ENCODE assay signal across 8 mouse cellular contexts in the genomic region with DNA sequence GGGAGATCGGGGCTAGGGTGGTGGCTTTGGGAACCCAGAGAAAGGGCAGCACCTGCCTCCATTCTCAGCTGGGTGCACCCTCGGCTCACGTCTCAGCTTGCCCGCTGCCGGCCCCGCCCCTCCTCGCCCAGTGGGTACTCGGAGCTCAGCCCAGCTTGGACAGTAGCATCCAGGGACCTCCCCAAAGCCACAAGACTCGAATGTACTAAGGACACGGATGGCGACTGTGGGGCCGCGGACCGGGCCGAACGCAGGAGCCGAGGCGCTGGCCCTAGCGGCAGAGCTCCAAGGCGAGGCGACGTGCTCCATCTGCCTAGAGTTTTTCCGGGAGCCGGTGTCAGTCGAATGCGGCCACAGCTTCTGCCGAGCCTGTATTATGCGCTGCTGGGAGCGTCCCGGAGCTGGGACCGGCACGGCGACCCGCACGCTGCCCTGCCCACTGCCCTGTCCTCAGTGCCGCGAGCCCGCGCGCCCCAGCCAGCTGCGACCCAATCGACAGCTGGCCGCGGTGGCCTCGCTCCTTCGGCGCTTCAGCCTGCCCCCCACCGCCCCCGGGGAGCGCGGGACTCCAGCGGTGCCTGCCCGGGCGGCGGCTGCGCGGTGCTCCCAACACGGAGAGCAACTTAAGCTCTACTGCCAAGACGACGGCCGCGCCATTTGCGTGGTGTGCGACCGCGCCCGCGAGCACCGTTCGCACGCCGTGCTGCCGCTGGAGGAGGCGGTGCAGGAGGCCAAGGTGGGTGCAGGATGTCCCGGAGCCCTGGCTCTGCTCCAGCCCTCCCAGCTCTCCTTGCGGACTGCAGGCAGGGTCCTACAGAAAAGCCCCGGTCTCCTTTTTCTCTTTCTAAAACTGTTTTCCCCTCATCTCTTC. TPM values are rescaled to one million over a fixed set of nuclear protein-coding genes. Genes with fewer than 3 reads are reported as not detected.
DNase-seq lines count a peak whose midpoint lies in the region; ATAC-seq and TF ChIP-seq lines count a peak whose summit lies in the region.

No protein-coding gene starts in this region.

- H3K4me2 ChIP-seq in midbrain, embryonic 15.5 days, result peak overlapping the region; percentile 79

- WGBS in midbrain, embryonic 15.5 days, result under 1% methylated on average over 77 of the region's 77 CpGs

- H3K36me3 ChIP-seq in midbrain, embryonic 15.5 days (replicated peaks), result no peaks in the 10 kb centered on the region

- peak overlapping the region; percentile 85 for H3K4me3 ChIP-seq in layer of hippocampus, adult 2 months
- peak overlapping the region; percentile 86 for H3K4me3 ChIP-seq in midbrain, embryonic 15.5 days

- DNase-seq in layer of hippocampus, adult 2 months (ENCODE audit: low spot score in 2 of 2), result no peak
- DNase-seq in layer of hippocampus, adult 9-10 months (ENCODE audit: low spot score), result no peak
- peak; percentile 59 for DNase-seq in embryo, embryonic 10.5 days (ENCODE audit: low spot score)
- DNase-seq in gastrocnemius, postnatal 4 days (ENCODE audit: low spot score in 2 of 2), result peak; percentile 49 to 65
- peak; percentile 52 for DNase-seq in liver
- peak; percentile 63 to 75 for DNase-seq in spleen, postnatal 10 days (ENCODE audit: low spot score in 2 of 2)

- no peaks in the 10 kb centered on the region for H3K9me3 ChIP-seq in midbrain, embryonic 15.5 days

- H3K9ac ChIP-seq in midbrain, embryonic 15.5 days, result peak overlapping the region; percentile 80

- peaks cover 7% of the 10 kb centered on the region; the same call in 1 of the 2 replicates for H3K27me3 ChIP-seq in midbrain, embryonic 15.5 days (replicated peaks)

- H3K4me1 ChIP-seq in midbrain, embryonic 15.5 days, result peaks cover 18% of the 10 kb centered on the region

- TF ChIP-seq CTCF in layer of hippocampus, adult 2 months (conservative IDR thresholded peaks at IDR 0.05), result peak; percentile 19; the same call in 1 of the 2 replicates

- peak overlapping the region; percentile 70 for H3K27ac ChIP-seq in layer of hippocampus, adult 2 months
- H3K27ac ChIP-seq in midbrain, embryonic 15.5 days, result peak overlapping the region; percentile 71

- ATAC-seq in inflammation-experienced regulatory T-cells, adult 6 months, result peak; percentile 37
- peak; percentile 43 for ATAC-seq in midbrain, embryonic 15.5 days (replicated peaks)

RNA-seq across cellular contexts. Expression of a gene that starts 11.1 kb away (rescaled TPM):
- 1 to 10 TPM in 1 of 2 experiments, under 1 TPM in 1; 0.79 to 1.3 TPM for total RNA-seq in layer of hippocampus, adult 2 months (2021)
- 1 to 10 TPM; 1.9 to 4.9 TPM for total RNA-seq in gastrocnemius, postnatal 4 days (2021)
- polyA plus RNA-seq in inflammation-experienced regulatory T-cells, adult 6 months (2017; shearing (Covaris generic)), result 1 to 10 TPM; 1.3 to 2.8 (median 2.5) TPM
- polyA plus RNA-seq in midbrain, embryonic 15.5 days (2015; fragmentation: Nextera tagmentation; extraction: Ambion mirVana), result 2.6 and 4.0 TPM in 2 replicates

RNA-seq across cellular contexts. Expression of a gene that starts 11.6 kb away (rescaled TPM):
- total RNA-seq in layer of hippocampus, adult 2 months (2021), result 1 to 10 TPM; 2.6 to 2.8 TPM
- 10 to 100 TPM; 46.3 to 63.6 TPM for total RNA-seq in gastrocnemius, postnatal 4 days (2021)
- polyA plus RNA-seq in inflammation-experienced regulatory T-cells, adult 6 months (2017; shearing (Covaris generic)), result 1 to 10 TPM in 2 of 3 experiments, under 1 TPM in 1; 0.58 to 2.1 (median 1.1) TPM
- 2.3 and 2.6 TPM in 2 replicates for polyA plus RNA-seq in midbrain, embryonic 15.5 days (2015; fragmentation: Nextera tagmentation; extraction: Ambion mirVana)

RNA-seq across cellular contexts. Expression of a gene that starts 20.4 kb away (rescaled TPM):
- 10 to 100 TPM; 56.8 to 61.5 TPM for total RNA-seq in layer of hippocampus, adult 2 months (2021)
- total RNA-seq in gastrocnemius, postnatal 4 days (2021), result 10 to 100 TPM; 26.4 to 30.1 TPM
- polyA plus RNA-seq in inflammation-experienced regulatory T-cells, adult 6 months (2017; shearing (Covaris generic)), result 1 to 10 TPM; 2.5 to 4.6 (median 3.3) TPM
- polyA plus RNA-seq in midbrain, embryonic 15.5 days (2015; fragmentation: Nextera tagmentation; extraction: Ambion mirVana), result 7.3 and 7.9 TPM in 2 replicates

RNA-seq across cellular contexts. Expression of a gene that starts 33.9 kb away (rescaled TPM):
- 1 to 10 TPM; 3.6 to 4.3 TPM for total RNA-seq in layer of hippocampus, adult 2 months (2021)
- total RNA-seq in gastrocnemius, postnatal 4 days (2021), result 1 to 10 TPM; 7.9 to 8.0 TPM
- 100 to 1,000 TPM; 172 to 210 (median 188) TPM for polyA plus RNA-seq in inflammation-experienced regulatory T-cells, adult 6 months (2017; shearing (Covaris generic))
- 2.3 and 4.6 TPM in 2 replicates for polyA plus RNA-seq in midbrain, embryonic 15.5 days (2015; fragmentation: Nextera tagmentation; extraction: Ambion mirVana)

RNA-seq across cellular contexts. Expression of a gene that starts 37.4 kb away (rescaled TPM):
- 100 to 1,000 TPM; 226 to 240 TPM for total RNA-seq in layer of hippocampus, adult 2 months (2021)
- 100 to 1,000 TPM; 692 to 818 TPM for total RNA-seq in gastrocnemius, postnatal 4 days (2021)
- 1,000 to 10,000 TPM; 1,163 to 1,603 (median 1,351) TPM for polyA plus RNA-seq in inflammation-experienced regulatory T-cells, adult 6 months (2017; shearing (Covaris generic))
- 365 and 382 TPM in 2 replicates for polyA plus RNA-seq in midbrain, embryonic 15.5 days (2015; fragmentation: Nextera tagmentation; extraction: Ambion mirVana)

Comparison
In these comparisons a context has a peak if more than half of its experiments do, and no peak if none do; other contexts are left out.
1. DNase-seq: peak in embryo, embryonic 10.5 days (single experiment), gastrocnemius, postnatal 4 days (2 of 2), liver (single experiment) and spleen, postnatal 10 days (2 of 2); none in layer of hippocampus, adult 2 months (0 of 2) and layer of hippocampus, adult 9-10 months (single experiment).
2. RNA of a gene that starts 11.6 kb away (total RNA-seq): 46.3 to 63.6 TPM in gastrocnemius, postnatal 4 days; 2.6 to 2.8 TPM in layer of hippocampus, adult 2 months; every median in the first group is over 10 times any median in the second.